Mouse (Mus musculus): ENCODE data around the gene Ntpcr.

DNA sequence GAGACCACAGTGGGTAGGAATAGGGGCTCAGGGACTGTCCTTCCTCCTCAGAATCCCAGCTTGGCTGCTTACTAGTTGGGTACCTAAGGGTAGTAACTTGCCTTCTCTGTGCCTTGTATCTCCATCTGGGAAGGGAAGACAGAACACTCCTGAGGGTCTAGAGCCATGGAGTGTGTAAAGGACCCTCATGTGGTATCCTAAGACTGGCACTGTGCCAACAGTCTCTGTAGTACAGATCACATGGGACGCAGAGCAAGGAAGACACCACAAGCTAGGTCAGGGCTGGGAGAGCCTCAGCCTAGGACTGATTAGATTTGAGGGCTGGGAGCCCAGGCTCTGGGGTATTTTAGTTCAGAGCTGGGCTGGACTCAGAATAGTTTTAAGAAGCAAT lies 27.3 kb downstream of the Ntpcr start:
- TF ChIP-seq CTCF (IDR thresholded peaks at IDR 0.05; ENCODE audit: borderline replicate concordance, control insufficient read depth, extremely low read depth, insufficient read depth, low read length, poor library complexity) (no peak), POLR2A (IDR thresholded peaks at IDR 0.05; ENCODE audit: control insufficient read depth, extremely low read depth, insufficient read depth, low read length, poor library complexity) (no peak)
